Mouse (Mus musculus) frontal cortex, postnatal 25 days (tissue): Measurements from ENCODE around the gene Olfr170.
"Not testable (repeated sequence)": the region's sequence is repeated elsewhere in the genome, so short reads cannot be mapped to it uniquely, and the experiment has no call there.

Experiments
- DNase-seq, 2 experiments: peaks; one replicate each; pipeline ENCODE4 v3.0.0; 2022; ENCODE audit warnings: low spot score in 2 of 2

The Olfr170 gene

GRCm38 (mm10) chr16:19611782-19612181, at the start of gene Olfr170:
Olfr170 (minus strand) TSS chr16:19611882.
- DNase-seq = not testable (repeated sequence)

GRCm38 (mm10) chr16:19629816-19630215, 18.1 kb upstream of the Olfr170 start, which contains the start of gene Olfr171:
Olfr171 (minus strand) TSS chr16:19629916.
- no peak for DNase-seq

GRCm38 (mm10) chr16:19603166-19603565, 8.5 kb downstream of the Olfr170 start:
- DNase-seq = no peak

DNA sequence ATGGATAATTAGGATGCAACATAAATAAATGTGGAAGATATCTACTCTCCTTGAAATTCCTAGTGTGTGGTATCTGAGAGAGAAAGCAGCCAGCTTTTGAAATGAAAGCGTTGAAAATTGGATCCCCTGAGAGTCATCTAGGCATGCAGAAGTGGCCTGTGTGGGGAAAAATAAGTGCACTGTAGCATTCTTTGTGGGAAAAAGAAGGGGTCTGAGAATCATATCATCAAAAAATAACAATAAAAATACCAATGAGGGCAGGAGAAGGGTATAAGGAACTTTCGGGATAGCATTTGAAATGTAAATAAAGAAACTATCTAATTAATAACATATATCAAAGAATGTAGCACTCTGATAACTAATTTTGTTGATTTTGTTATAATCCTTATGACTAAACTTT, 40.0 kb downstream of the Olfr170 start, which contains the start of gene Olfr169:
Gene Olfr169 (minus strand): TSS at position 101 of the 400 bp plus-strand sequence.
- DNase-seq = not testable (repeated sequence)
